In the genomic region with DNA sequence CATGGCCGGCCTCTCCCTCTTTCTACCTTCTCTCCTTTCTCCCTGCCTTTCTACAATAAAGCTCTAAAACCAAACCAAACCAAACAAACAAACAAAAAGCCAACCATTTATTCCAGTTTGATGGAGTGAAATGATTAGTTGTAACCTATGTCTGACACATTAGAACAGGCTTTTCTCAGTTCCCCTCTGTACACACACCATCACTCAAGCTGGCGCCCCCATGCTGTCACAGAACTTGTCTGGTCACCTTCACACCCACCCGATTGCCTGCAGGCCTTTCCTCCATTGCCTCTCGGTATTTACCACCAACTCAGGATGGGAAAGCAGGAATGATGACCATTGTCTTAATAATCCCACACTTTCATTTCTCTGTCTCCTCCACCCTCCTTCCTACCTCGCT, we compare ENCODE assay signal across 26 mouse cellular contexts. TPM values are rescaled to one million over a fixed set of nuclear protein-coding genes. Genes with fewer than 3 reads are reported as not detected.
A peak's percentile ranks its signal among the peaks of the same experiment; 100 is the strongest.
DNase-seq lines count a peak whose midpoint lies in the region; ATAC-seq and TF ChIP-seq lines count a peak whose summit lies in the region.
"Had no signal": no experiment of that assay in that cellular context is flagged by ENCODE, and none has a peak within 500 bp of the region (broad histone marks: within the 10 kb centered on the region; RNA-seq: fewer than 3 reads in every experiment).

No protein-coding gene starts in this region.

- no peak overlapping the region for H3K4me3 ChIP-seq in hindbrain, embryonic 13.5 days
- H3K4me3 ChIP-seq in hindbrain, postnatal 0 days (ENCODE audit: low read length), result no peak overlapping the region
- no peak overlapping the region for H3K4me3 ChIP-seq in CH12.LX (replicated peaks in 1 of 3; ENCODE audit: low read depth in 2 of 3, low read length in 2 of 3, poor library complexity in 1 of 3)
- H3K4me3 ChIP-seq in limb, embryonic 10.5 days, result no peak overlapping the region
- H3K4me3 ChIP-seq: gastrocnemius, adult 2 months; heart, adult 2 months; heart, embryonic 10.5 days; heart, embryonic 13.5 days; hindbrain, embryonic 12.5 days had no signal

- no peak for DNase-seq in hindbrain, postnatal 0 days (ENCODE audit: low spot score)
- DNase-seq in CH12.LX (ENCODE audit: extremely low read depth), result no peak
- DNase-seq in ES-CJ7 (ENCODE audit: low read depth, low spot score), result peak; percentile 15
- DNase-seq in fat pad, adult 2 months (ENCODE audit: extremely low read depth, low read depth, low spot score), result peak; percentile 25
- DNase-seq in adrenal gland, adult 18-20 months (ENCODE audit: low spot score in 2 of 2), result no peak
- no peak for DNase-seq in limb, embryonic 10.5 days (ENCODE audit: low spot score)
- DNase-seq: adrenal gland, postnatal 10 days; B cell, adult 2 months; cerebellum, adult 11-12 months; cerebellum, adult 8-10 months; cerebellum, postnatal 10 days; forebrain, postnatal 0 days; gastrocnemius, adult 2 months; gastrocnemius, postnatal 14 days; heart, adult 2 months; kidney, adult 11 months; kidney, adult 8-10 months had no signal

- in situ Hi-C loops in CH12.LX (cut with MboI; ENCODE audit: low pct_ligation_motif_present, low pct_unique_long_range_greater_than_20kb, low sequenced_read_pairs), result no loop called here

- TF ChIP-seq CTCF in hindbrain, postnatal 0 days (IDR thresholded peaks at IDR 0.05; ENCODE audit: low read depth), result no peak
- peak in 1 of 2 experiments; percentile 53; a peak in 2 of 4 replicates for TF ChIP-seq CTCF in CH12.LX (conservative IDR thresholded peaks at IDR 0.05 in 1 of 2, IDR thresholded peaks at IDR 0.05 in 1 of 2; ENCODE audit: low read depth in 2 of 2, low read length in 2 of 2)

- H3K27ac ChIP-seq in hindbrain, embryonic 13.5 days, result 0 out of 2 replicates have a peak overlapping the region, but pooled peaks have one; percentile 18
- H3K27ac ChIP-seq in hindbrain, postnatal 0 days, result no peak overlapping the region
- no peak overlapping the region for H3K27ac ChIP-seq in CH12.LX (ENCODE audit: insufficient read depth, low read depth)
- H3K27ac ChIP-seq in limb, embryonic 10.5 days, result no peak overlapping the region
- H3K27ac ChIP-seq: gastrocnemius, adult 2 months; heart, adult 2 months; heart, embryonic 10.5 days; heart, embryonic 13.5 days; hindbrain, embryonic 12.5 days had no signal

- H3K4me1 ChIP-seq in hindbrain, embryonic 13.5 days (replicated peaks), result no peaks in the 10 kb centered on the region
- H3K4me1 ChIP-seq in hindbrain, postnatal 0 days (ENCODE audit: insufficient read depth, low read length), result no peaks in the 10 kb centered on the region
- peaks cover 0 to 16% of the 10 kb centered on the region in 2 experiments; a peak in 2 of 4 replicates for H3K4me1 ChIP-seq in CH12.LX (ENCODE audit: control insufficient read depth in 1 of 2, insufficient read depth in 2 of 2)
- no peaks in the 10 kb centered on the region for H3K4me1 ChIP-seq in limb, embryonic 10.5 days
- H3K4me1 ChIP-seq: heart, embryonic 10.5 days; heart, embryonic 13.5 days; hindbrain, embryonic 12.5 days had no signal

- H3K27me3 ChIP-seq in hindbrain, embryonic 13.5 days, result no peaks in the 10 kb centered on the region
- H3K27me3 ChIP-seq in hindbrain, postnatal 0 days (ENCODE audit: insufficient read depth, low read length), result no peaks in the 10 kb centered on the region
- no peaks in the 10 kb centered on the region for H3K27me3 ChIP-seq in CH12.LX (replicated peaks)
- no peaks in the 10 kb centered on the region for H3K27me3 ChIP-seq in limb, embryonic 10.5 days (ENCODE audit: low read depth, poor library complexity, severe bottlenecking)
- H3K27me3 ChIP-seq: heart, embryonic 13.5 days; hindbrain, embryonic 12.5 days had no signal

- no peaks in the 10 kb centered on the region for H3K9me3 ChIP-seq in hindbrain, embryonic 13.5 days
- no peaks in the 10 kb centered on the region for H3K9me3 ChIP-seq in hindbrain, postnatal 0 days (ENCODE audit: low read length)
- H3K9me3 ChIP-seq in CH12.LX (replicated peaks; ENCODE audit: low read length), result no peaks in the 10 kb centered on the region
- no peaks in the 10 kb centered on the region for H3K9me3 ChIP-seq in limb, embryonic 10.5 days (replicated peaks)
- H3K9me3 ChIP-seq: heart, embryonic 10.5 days; heart, embryonic 13.5 days; hindbrain, embryonic 12.5 days had no signal

- peak; percentile 17 for TF ChIP-seq RAD21 in CH12.LX (IDR thresholded peaks at IDR 0.05; ENCODE audit: low read depth, low read length)

- TF ChIP-seq EP300 in CH12.LX (IDR thresholded peaks at IDR 0.05; ENCODE audit: low read length), result no peak

- TF ChIP-seq POLR2A in CH12.LX (IDR thresholded peaks at IDR 0.05; ENCODE audit: low read depth, low read length), result no peak

- no peak overlapping the region for H3K9ac ChIP-seq in hindbrain, embryonic 13.5 days
- H3K9ac ChIP-seq in hindbrain, postnatal 0 days (replicated peaks; ENCODE audit: low read length), result no peak overlapping the region
- no peak overlapping the region for H3K9ac ChIP-seq in CH12.LX (ENCODE audit: insufficient read depth, low read depth)
- H3K9ac ChIP-seq: forebrain, postnatal 0 days; heart, embryonic 13.5 days; hindbrain, embryonic 12.5 days had no signal

- dilution Hi-C loops in CH12.LX (cut with MboI; ENCODE audit: extremely low pct_ligation_motif_present, extremely low pct_unique_long_range_greater_than_20kb, low sequenced_read_pairs), result no loop called here

- H3K36me3 ChIP-seq in hindbrain, embryonic 13.5 days, result peaks cover 32% of the 10 kb centered on the region
- peaks cover 18% of the 10 kb centered on the region for H3K36me3 ChIP-seq in hindbrain, postnatal 0 days (ENCODE audit: insufficient read depth, low read length)
- peaks cover 27 to 63% of the 10 kb centered on the region in 2 experiments for H3K36me3 ChIP-seq in CH12.LX (replicated peaks in 1 of 2; ENCODE audit: control insufficient read depth in 1 of 2, insufficient read depth in 1 of 2, low read length in 1 of 2)
- peaks cover 60% of the 10 kb centered on the region for H3K36me3 ChIP-seq in limb, embryonic 10.5 days

- WGBS in hindbrain, embryonic 13.5 days, result 62% methylated on average over 5 of the region's 5 CpGs
- WGBS in hindbrain, postnatal 0 days, result 69% methylated on average over 5 of the region's 5 CpGs
- 57% methylated on average over 5 of the region's 5 CpGs for WGBS in limb, embryonic 10.5 days

- ATAC-seq in hindbrain, embryonic 13.5 days (ENCODE audit: low FRiP score), result no peak
- no peak for ATAC-seq in hindbrain, postnatal 0 days
- ATAC-seq in megakaryocyte-erythroid progenitor cell, adult 5-6 weeks (replicated peaks; ENCODE audit: low FRiP score, low TSS enrichment, poor library complexity, severe bottlenecking), result no peak
- ATAC-seq: activated CD4-positive, CD25-positive, alpha-beta regulatory T cell, adult 4 months; forebrain, embryonic 14.5 days; forebrain, postnatal 0 days; hindbrain, embryonic 16.5 days; inflammation-experienced regulatory T-cells, adult 6 months had no signal

- no peaks in the 10 kb centered on the region for H3K79me2 ChIP-seq in CH12.LX (replicated peaks; ENCODE audit: control insufficient read depth, extremely low read depth, insufficient read depth, poor library complexity, severe bottlenecking)

- H3K4me2 ChIP-seq in hindbrain, embryonic 13.5 days, result no peak overlapping the region
- H3K4me2 ChIP-seq in hindbrain, postnatal 0 days (ENCODE audit: low read depth, low read length), result no peak overlapping the region
- H3K4me2 ChIP-seq in CH12.LX (ENCODE audit: insufficient read depth, low read depth, poor library complexity, severe bottlenecking), result no peak overlapping the region
- H3K4me2 ChIP-seq: heart, embryonic 13.5 days; hindbrain, embryonic 12.5 days had no signal

TF ChIP-seq in CH12.LX, 34 proteins besides CTCF, POLR2A, EP300 and RAD21:
- TF ChIP-seq SMC3 (IDR thresholded peaks at IDR 0.05; ENCODE audit: low read depth, low read length), result peak; percentile 40
- no peak for TF ChIP-seq BHLHE40 (IDR thresholded peaks at IDR 0.05; ENCODE audit: low read depth, low read length)
- peak; percentile 71 for TF ChIP-seq IRF4 (IDR thresholded peaks at IDR 0.05; ENCODE audit: low read depth, low read length)

RNA-seq across cellular contexts. Expression of gene Lrch3, which starts 43.0 kb away (rescaled TPM):
- 47.3 and 51.3 TPM in 2 replicates for polyA plus RNA-seq in hindbrain, embryonic 13.5 days (2015; fragmentation: Nextera tagmentation; extraction: Ambion mirVana)
- total RNA-seq in hindbrain, postnatal 0 days (2014; rRNA removed), result 28.0 and 44.3 TPM in 2 replicates
- polyA plus RNA-seq in hindbrain, postnatal 0 days (2015; fragmentation: Nextera tagmentation; extraction: Ambion mirVana), result 26.7 and 27.4 TPM in 2 replicates
- total RNA-seq in CH12.LX (2012; rRNA removed), result 11.4 and 11.9 TPM in 2 replicates
- total RNA-seq in CH12.LX (2014; rRNA removed), result 15.6 and 16.1 TPM in 2 replicates
- 16.6 and 20.7 TPM in 2 replicates for polyA plus RNA-seq in CH12.LX (2012; ENCODE audit: insufficient read length, low read depth)
- 10 to 100 TPM; 27.9 to 33.1 TPM for total RNA-seq in adrenal gland, adult 18-20 months (2021)
- polyA plus RNA-seq in limb, embryonic 10.5 days (2016; fragmentation: Nextera tagmentation; extraction: Ambion mirVana), result 29.1 and 35.9 TPM in 2 replicates
- 15.6 and 27.2 TPM in 2 replicates for total RNA-seq in megakaryocyte-erythroid progenitor cell, adult 5-6 weeks (2014; fragmentation: Nextera tagmentation)
- 13.1 and 25.3 TPM in 2 replicates for total RNA-seq in megakaryocyte-erythroid progenitor cell, adult 5-6 weeks (2017)

Comparison
In these comparisons a context has a peak if more than half of its experiments do, and no peak if none do; other contexts are left out.
1. DNase-seq: peak in ES-CJ7 (single experiment) and fat pad, adult 2 months (single experiment); none in hindbrain, postnatal 0 days (single experiment), CH12.LX (single experiment), adrenal gland, adult 18-20 months (0 of 2) and limb, embryonic 10.5 days (single experiment).